Mouse (Mus musculus): Measurements from ENCODE around the gene Serpind1.

Serpind1 gene

GRCm38 (mm10) chr16:17346766-17347165, 15.6 kb downstream of the Serpind1 start:
- no peak for DNase-seq (ENCODE audit: low spot score)

GRCm38 (mm10) chr16:17356031-17356430, 24.9 kb downstream of the Serpind1 start:
- no peak for DNase-seq (ENCODE audit: low spot score)

GRCm38 (mm10) chr16:17358787-17359186, 27.6 kb downstream of the Serpind1 start:
- no peak for DNase-seq (ENCODE audit: low spot score)

- no peak for DNase-seq (ENCODE audit: low spot score)
These were observed 51.1 kb downstream of the Serpind1 start for GRCm38 (mm10) chr16:17382306-17382705.

- DNase-seq (ENCODE audit: low spot score), result no peak
These were observed 52.6 kb downstream of the Serpind1 start for GRCm38 (mm10) chr16:17383594-17384326.

- DNase-seq (ENCODE audit: low spot score), result no peak
These were observed 61.6 kb downstream of the Serpind1 start for GRCm38 (mm10) chr16:17392784-17393183.

Measured in layer of hippocampus, adult 9-10 months (tissue).